Mouse (Mus musculus): ENCODE results near the gene Abhd12.
"Not testable (repeated sequence)": the region's sequence is repeated elsewhere in the genome, so short reads cannot be mapped to it uniquely, and the experiment has no call there.

The Abhd12 gene

GRCm38 (mm10) chr2:150909429-150910039, 5.0 kb upstream of the Abhd12 start:
- DNase-seq (ENCODE audit: low spot score in 2 of 2) = peak; percentile 86

- DNase-seq (ENCODE audit: low spot score in 2 of 2) = not testable (repeated sequence)
These were observed 4.3 kb upstream of the Abhd12 start for GRCm38 (mm10) chr2:150908881-150909280.

- no peak for DNase-seq (ENCODE audit: low spot score in 2 of 2)
These were observed 452 bp upstream of the Abhd12 start, which contains the start of gene Gins1 for GRCm38 (mm10) chr2:150904936-150905450. TSS of gene Gins1 (plus strand) at chr2:150905400.

GRCm38 (mm10) chr2:150902347-150902746, 2.2 kb downstream of the Abhd12 start:
- no peak for DNase-seq (ENCODE audit: low spot score in 2 of 2)

- no peak for DNase-seq (ENCODE audit: low spot score in 2 of 2)
These were observed 4.2 kb downstream of the Abhd12 start for GRCm38 (mm10) chr2:150900341-150900740.

- DNase-seq (ENCODE audit: low spot score in 2 of 2) = no peak
These were observed 8.8 kb downstream of the Abhd12 start for GRCm38 (mm10) chr2:150895691-150896252.

- no peak for DNase-seq (ENCODE audit: low spot score in 2 of 2)
These were observed 9.8 kb downstream of the Abhd12 start for GRCm38 (mm10) chr2:150894617-150895267.

GRCm38 (mm10) chr2:150887370-150887769, 17.2 kb downstream of the Abhd12 start:
- no peak for DNase-seq (ENCODE audit: low spot score in 2 of 2)

- DNase-seq (ENCODE audit: low spot score in 2 of 2) = no peak
These were observed 18.2 kb downstream of the Abhd12 start for GRCm38 (mm10) chr2:150886315-150886714.

GRCm38 (mm10) chr2:150885814-150886213, 18.7 kb downstream of the Abhd12 start:
- DNase-seq (ENCODE audit: low spot score in 2 of 2) = no peak

GRCm38 (mm10) chr2:150884779-150885110, 19.8 kb downstream of the Abhd12 start:
- DNase-seq (ENCODE audit: low spot score in 2 of 2) = no peak

- DNase-seq (ENCODE audit: low spot score in 2 of 2) = no peak
These were observed 20.3 kb downstream of the Abhd12 start for GRCm38 (mm10) chr2:150884075-150884778.

GRCm38 (mm10) chr2:150877561-150877960, 27.0 kb downstream of the Abhd12 start:
- DNase-seq (ENCODE audit: low spot score in 2 of 2) = no peak

GRCm38 (mm10) chr2:150875226-150875625, 29.3 kb downstream of the Abhd12 start:
- no peak for DNase-seq (ENCODE audit: low spot score in 2 of 2)

- DNase-seq (ENCODE audit: low spot score in 2 of 2) = no peak
These were observed 30.0 kb downstream of the Abhd12 start for GRCm38 (mm10) chr2:150874508-150874907.

GRCm38 (mm10) chr2:150869446-150869845, 35.1 kb downstream of the Abhd12 start:
- DNase-seq (ENCODE audit: low spot score in 2 of 2) = no peak

- DNase-seq (ENCODE audit: low spot score in 2 of 2) = no peak
These were observed 37.5 kb downstream of the Abhd12 start for GRCm38 (mm10) chr2:150867021-150867420.

- DNase-seq (ENCODE audit: low spot score in 2 of 2) = no peak
These were observed 43.4 kb downstream of the Abhd12 start for GRCm38 (mm10) chr2:150861128-150861527.

- no peak for DNase-seq (ENCODE audit: low spot score in 2 of 2)
These were observed 44.7 kb downstream of the Abhd12 start for GRCm38 (mm10) chr2:150859709-150860470.

GRCm38 (mm10) chr2:150858724-150859487, 45.6 kb downstream of the Abhd12 start:
- DNase-seq (ENCODE audit: low spot score in 2 of 2) = no peak

GRCm38 (mm10) chr2:150855186-150855585, 49.4 kb downstream of the Abhd12 start:
- no peak for DNase-seq (ENCODE audit: low spot score in 2 of 2)

Measured in frontal cortex, postnatal 10 days (tissue).